Mouse (Mus musculus) kidney, embryonic 15.5 days (tissue): ENCODE data around the gene Tmem268. TPM values are rescaled to one million over a fixed set of nuclear protein-coding genes. Genes with fewer than 3 reads are reported as not detected.

Experiments
- ATAC-seq: fragments of 200-750 bp; cut with Nextera tagmentation; replicated peaks from 2 replicates; pipeline ENCODE4 v1.8.0; 2017; ENCODE audit warnings: moderate TSS enrichment; ENCODE audit not compliant: low FRiP score
- H3K27ac ChIP-seq: fragments of 300-500 bp; sonication (generic); 2 replicates; pipeline ENCODE4 v1.5.1; 2015; ENCODE audit warnings: mild to moderate bottlenecking, inconsistent platforms
- H3K27me3 ChIP-seq: fragments of 300-500 bp; sonication (generic); 2 replicates; pipeline ENCODE4 v1.6.1; 2015; ENCODE audit warnings: inconsistent platforms
- H3K36me3 ChIP-seq: fragments of 300-500 bp; sonication (generic); 2 replicates; pipeline ENCODE4 v1.6.1; 2015; ENCODE audit warnings: inconsistent platforms
- H3K4me1 ChIP-seq: fragments of 300-500 bp; sonication (generic); 2 replicates; pipeline ENCODE4 v1.6.1; 2015; ENCODE audit warnings: inconsistent platforms
- H3K4me2 ChIP-seq: fragments of 300-500 bp; sonication (generic); 2 replicates; pipeline ENCODE4 v1.6.1; 2015; ENCODE audit warnings: moderate library complexity, mild to moderate bottlenecking, inconsistent platforms
- H3K4me3 ChIP-seq: fragments of 300-500 bp; sonication (generic); replicated peaks from 2 replicates; pipeline ENCODE4 v1.5.1; 2015; ENCODE audit warnings: mild to moderate bottlenecking, inconsistent platforms
- H3K9ac ChIP-seq: fragments of 300-500 bp; sonication (generic); 2 replicates; pipeline ENCODE4 v1.6.1; 2015; ENCODE audit warnings: mild to moderate bottlenecking, inconsistent platforms
- H3K9me3 ChIP-seq: fragments of 300-500 bp; sonication (generic); replicated peaks from 2 replicates; pipeline ENCODE4 v1.6.1; 2016; ENCODE audit warnings: inconsistent platforms
- WGBS: fragments of 180-500 bp; shearing (Covaris S2); methylation state at CpG from one replicate; pipeline ENCODE4 v1.1.7; 2015; ENCODE audit warnings: mixed read lengths; 5-methylcytosine and 5-hydroxymethylcytosine counted together
- polyA plus RNA-seq: library from polyadenylated mRNA; unstranded; fragments of >200 nt; fragmentation: Nextera tagmentation; extraction: Ambion mirVana; gene quantifications from 2 replicates; pipeline ENCODE4 v1.2.1, GENCODE M21; 2015

Tmem268 gene
- 5.9 and 7.8 TPM in 2 replicates for polyA plus RNA-seq

GRCm38 (mm10) chr4:63558407-63559081 lies at the start of gene Tmem268:
Gene Tmem268 (plus strand): TSS chr4:63558781.
- Histone ChIP-seq H3K9me3 (no peaks in the 10 kb centered on the region), H3K9ac (peak within 1 kb of the TSS; percentile 76), H3K4me2 (peak within 1 kb of the TSS; percentile 88), H3K27ac (peak within 1 kb of the TSS; percentile 71), H3K27me3 (no peaks in the 10 kb centered on the region), H3K4me3 (peak within 1 kb of the TSS; percentile 69), H3K36me3 (peaks cover 22% of the 10 kb centered on the region), H3K4me1 (peaks cover 51% of the 10 kb centered on the region)
- under 1% methylated on average over 80 of the region's 81 CpGs for WGBS
- peak; percentile 76 for ATAC-seq

- Histone ChIP-seq H3K4me1 (no peaks in the 10 kb centered on the region), H3K4me2 (no peak overlapping the region), H3K27ac (no peak overlapping the region), H3K36me3 (no peaks in the 10 kb centered on the region), H3K9me3 (no peaks in the 10 kb centered on the region), H3K4me3 (no peak overlapping the region), H3K9ac (no peak overlapping the region), H3K27me3 (no peaks in the 10 kb centered on the region)
- 78% methylated on average over 2 of the region's 2 CpGs for WGBS
- no peak for ATAC-seq
These were observed 45.7 kb upstream of the Tmem268 start for GRCm38 (mm10) chr4:63512921-63513320.

GRCm38 (mm10) chr4:63514454-63514984 lies 44.1 kb upstream of the Tmem268 start:
- WGBS, result 71% methylated on average over 4 of the region's 4 CpGs
- ATAC-seq, result no peak
- no peak overlapping the region for H3K9ac ChIP-seq
- no peaks in the 10 kb centered on the region for H3K9me3 ChIP-seq
- no peak overlapping the region for H3K4me2 ChIP-seq
- no peaks in the 10 kb centered on the region for H3K4me1 ChIP-seq
- no peak overlapping the region for H3K4me3 ChIP-seq
- H3K36me3 ChIP-seq, result no peaks in the 10 kb centered on the region
- no peaks in the 10 kb centered on the region for H3K27me3 ChIP-seq
- H3K27ac ChIP-seq, result no peak overlapping the region

GRCm38 (mm10) chr4:63515021-63515420 lies 43.6 kb upstream of the Tmem268 start:
- no peaks in the 10 kb centered on the region for H3K4me1 ChIP-seq
- WGBS, result 71% methylated on average over 5 of the region's 5 CpGs
- no peaks in the 10 kb centered on the region for H3K9me3 ChIP-seq
- H3K36me3 ChIP-seq, result no peaks in the 10 kb centered on the region
- no peak overlapping the region for H3K9ac ChIP-seq
- ATAC-seq, result no peak
- H3K27ac ChIP-seq, result no peak overlapping the region
- H3K27me3 ChIP-seq, result no peaks in the 10 kb centered on the region
- H3K4me3 ChIP-seq, result no peak overlapping the region
- no peak overlapping the region for H3K4me2 ChIP-seq

- Histone ChIP-seq H3K9ac (no peak overlapping the region), H3K27me3 (no peaks in the 10 kb centered on the region), H3K27ac (no peak overlapping the region), H3K4me3 (no peak overlapping the region), H3K36me3 (no peaks in the 10 kb centered on the region), H3K4me1 (no peaks in the 10 kb centered on the region), H3K9me3 (no peaks in the 10 kb centered on the region), H3K4me2 (no peak overlapping the region)
- WGBS, result 76% methylated on average over 2 of the region's 2 CpGs
- no peak for ATAC-seq
These were observed 36.7 kb upstream of the Tmem268 start for GRCm38 (mm10) chr4:63521813-63522419.

- H3K4me3 ChIP-seq, result no peak overlapping the region
These were observed 33.1 kb upstream of the Tmem268 start for GRCm38 (mm10) chr4:63525514-63525913.

GRCm38 (mm10) chr4:63528946-63529345 lies 29.6 kb upstream of the Tmem268 start:
- H3K4me2 ChIP-seq, result no peak overlapping the region
- H3K4me3 ChIP-seq, result no peak overlapping the region
- no peaks in the 10 kb centered on the region for H3K4me1 ChIP-seq
- H3K36me3 ChIP-seq, result no peaks in the 10 kb centered on the region
- ATAC-seq, result 0 out of 2 replicates have a peak, but pooled peaks have one; percentile 40
- H3K9me3 ChIP-seq, result no peaks in the 10 kb centered on the region
- 52% methylated on average over 6 of the region's 6 CpGs for WGBS
- no peak overlapping the region for H3K9ac ChIP-seq
- no peak overlapping the region for H3K27ac ChIP-seq
- H3K27me3 ChIP-seq, result no peaks in the 10 kb centered on the region

More at GRCm38 (mm10) chr4:63525514-63525913, 33.1 kb upstream of the Tmem268 start:
- Histone ChIP-seq H3K4me1 (no peaks in the 10 kb centered on the region), H3K36me3 (no peaks in the 10 kb centered on the region), H3K9me3 (no peaks in the 10 kb centered on the region), H3K27me3 (no peaks in the 10 kb centered on the region), H3K4me2 (no peak overlapping the region), H3K9ac (no peak overlapping the region), H3K27ac (no peak overlapping the region)
- 80% methylated on average over 8 of the region's 8 CpGs for WGBS
- no peak for ATAC-seq

GRCm38 (mm10) chr4:63530409-63530808 lies 28.2 kb upstream of the Tmem268 start:
- H3K27ac ChIP-seq, result no peak overlapping the region
- H3K27me3 ChIP-seq, result no peaks in the 10 kb centered on the region
- H3K4me3 ChIP-seq, result no peak overlapping the region
- H3K4me2 ChIP-seq, result no peak overlapping the region
- ATAC-seq, result no peak
- no peaks in the 10 kb centered on the region for H3K4me1 ChIP-seq
- no peaks in the 10 kb centered on the region for H3K9me3 ChIP-seq
- no peaks in the 10 kb centered on the region for H3K36me3 ChIP-seq
- 69% methylated on average over 7 of the region's 7 CpGs for WGBS
- no peak overlapping the region for H3K9ac ChIP-seq

- WGBS, result 88% methylated on average over 4 of the region's 4 CpGs
- H3K4me3 ChIP-seq, result no peak overlapping the region
- ATAC-seq, result no peak
- no peaks in the 10 kb centered on the region for H3K36me3 ChIP-seq
- no peaks in the 10 kb centered on the region for H3K9me3 ChIP-seq
- no peak overlapping the region for H3K9ac ChIP-seq
- no peak overlapping the region for H3K27ac ChIP-seq
- no peaks in the 10 kb centered on the region for H3K4me1 ChIP-seq
- no peaks in the 10 kb centered on the region for H3K27me3 ChIP-seq
- H3K4me2 ChIP-seq, result no peak overlapping the region
These were observed 21.0 kb upstream of the Tmem268 start for GRCm38 (mm10) chr4:63537602-63538001.

GRCm38 (mm10) chr4:63542209-63542608 lies 16.4 kb upstream of the Tmem268 start:
- Histone ChIP-seq H3K4me1 (peaks cover 27% of the 10 kb centered on the region), H3K36me3 (no peaks in the 10 kb centered on the region), H3K27ac (no peak overlapping the region), H3K9ac (no peak overlapping the region), H3K27me3 (no peaks in the 10 kb centered on the region), H3K4me3 (no peak overlapping the region), H3K4me2 (no peak overlapping the region), H3K9me3 (no peaks in the 10 kb centered on the region)
- no peak for ATAC-seq
- WGBS, result 50% methylated on average over 2 of the region's 2 CpGs

- 43% methylated on average over 10 of the region's 10 CpGs for WGBS
- H3K4me1 ChIP-seq, result peaks cover 34% of the 10 kb centered on the region
- peak; percentile 62 for ATAC-seq
- peak overlapping the region; percentile 80 for H3K27ac ChIP-seq
- peak overlapping the region; percentile 75 for H3K4me2 ChIP-seq
- no peaks in the 10 kb centered on the region for H3K27me3 ChIP-seq
- peaks cover 9% of the 10 kb centered on the region for H3K36me3 ChIP-seq
- H3K9me3 ChIP-seq, result no peaks in the 10 kb centered on the region
- peak overlapping the region; percentile 80 for H3K4me3 ChIP-seq
- H3K9ac ChIP-seq, result no peak overlapping the region
These were observed 14.7 kb upstream of the Tmem268 start for GRCm38 (mm10) chr4:63543746-63544493.
